Mouse (Mus musculus): ENCODE data around the gene Ddx17.

- TF ChIP-seq CTCF (IDR thresholded peaks at IDR 0.05; ENCODE audit: borderline replicate concordance, insufficient read depth, low read length) (no peak), POLR2A (IDR thresholded peaks at IDR 0.05; ENCODE audit: low read depth, low read length) (no peak)
Observed at GRCm38 (mm10) chr15:79502891-79503341, 43.6 kb downstream of the Ddx17 start.
